Mouse (Mus musculus) megakaryocyte, embryonic 14.5 days (primary cell): ENCODE measurements around the gene Tac4.

Experiments used
- FLI1 ChIP-seq: IDR thresholded peaks from 2 replicates; pipeline ENCODE4 v1.6.1; 2012; ENCODE audit warnings: low read length, inconsistent platforms, mixed read lengths
- GATA1 ChIP-seq: IDR thresholded peaks from 3 replicates; pipeline ENCODE4 v1.6.1; 2012; ENCODE audit warnings: mixed read lengths, low read length, inconsistent platforms, borderline replicate concordance

- TF ChIP-seq GATA1 (no peak), FLI1 (no peak)
Measured at GRCm38 (mm10) chr11:95273661-95274060, 12.3 kb downstream of the Tac4 start.
